Mouse (Mus musculus): ENCODE measurements around the gene Prkg2. TPM values are rescaled to one million over a fixed set of nuclear protein-coding genes. Genes with fewer than 3 reads are reported as not detected.

Gene Prkg2
- under 1 TPM; 0.37 TPM for polyA plus RNA-seq (2017; shearing (Covaris generic))

DNA sequence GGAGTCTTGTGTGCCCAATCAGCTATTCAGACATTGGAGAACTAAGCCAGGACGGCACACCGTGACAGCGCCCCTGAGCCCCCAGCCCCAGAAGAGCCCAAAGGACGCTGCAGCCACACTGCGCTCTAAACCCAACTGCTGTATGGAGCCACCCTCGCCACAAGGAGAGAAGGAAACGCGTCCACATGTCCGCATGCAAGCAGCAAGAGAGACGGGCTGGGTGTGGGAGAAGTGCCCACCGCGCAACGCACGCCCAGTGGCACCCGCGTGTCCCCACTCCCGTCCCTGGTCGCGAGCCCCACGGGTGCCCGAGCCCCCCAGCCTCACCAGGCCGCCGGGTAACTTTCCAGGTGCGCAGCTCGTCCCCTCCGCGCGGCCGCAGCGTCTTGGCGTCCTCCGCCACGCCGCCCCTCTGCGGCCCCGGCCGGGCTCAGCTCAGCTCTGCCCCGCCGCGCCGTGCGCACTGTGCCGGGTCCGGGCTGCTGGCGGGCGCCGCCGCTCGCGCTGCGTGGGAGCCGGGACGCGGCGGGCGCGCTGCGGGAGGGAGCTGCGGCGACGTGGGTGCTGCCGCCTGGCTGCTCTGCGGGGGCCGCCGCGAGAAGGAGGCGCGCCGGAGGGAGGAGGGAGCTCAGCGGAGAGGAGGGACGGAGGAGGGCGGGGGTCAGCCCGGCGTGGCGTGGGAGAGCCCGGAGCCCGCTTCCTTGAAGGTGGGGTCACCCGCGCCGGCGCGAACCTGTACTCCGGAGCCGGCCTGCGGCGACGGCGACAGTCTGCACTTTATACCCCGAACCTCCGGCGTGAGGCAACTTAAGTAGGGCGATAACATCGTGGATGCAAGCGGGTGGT, at the start of gene Prkg2:
TSS of gene Prkg2 (minus strand) at position 756 of the 846 bp plus-strand sequence.

Other genes starting within 250 kb of the Prkg2 start
- gene Bmp3, start 182.9 kb downstream of the Prkg2 start, polyA plus RNA-seq (2017; shearing (Covaris generic)), result 1 to 10 TPM in 1 of 2 experiments, under 1 TPM in 1; 0.13 to 1.0 TPM

Measured in inflammation-experienced regulatory T-cells (primary cell).